Mouse (Mus musculus) myocyte (in vitro differentiated cells): ENCODE measurements at regions not wholly inside any gene's neighbourhood (a gene's known extent, or its start where the extent isn't known, plus 50 kb on each side); places are given as distances from the start of the nearest gene placed in this dataset.

Experiments
- E2F4 ChIP-seq: IDR thresholded peaks from one replicate; pipeline ENCODE4 v1.6.1; 2011; ENCODE audit warnings: mild to moderate bottlenecking, control low read depth, moderate library complexity; ENCODE audit not compliant: insufficient read depth
- MAX ChIP-seq: IDR thresholded peaks from one replicate; pipeline ENCODE4 v1.6.1; 2011; ENCODE audit warnings: low read depth, mild to moderate bottlenecking, control low read depth
- MYOD1 ChIP-seq, 3 experiments: IDR thresholded peaks; one replicate each; pipeline ENCODE4 v1.6.1; 2011; ENCODE audit warnings: control low read depth in 2 of 3, low read depth in 2 of 3, mild to moderate bottlenecking in 2 of 3, moderate library complexity in 1 of 3; ENCODE audit not compliant: insufficient read length in 2 of 3, control insufficient read depth in 1 of 3
- MYOG ChIP-seq, 3 experiments: IDR thresholded peaks; one replicate each; pipeline ENCODE4 v1.6.1; 2011; ENCODE audit warnings: control low read depth in 2 of 3, low read depth in 2 of 3, mild to moderate bottlenecking in 2 of 3; ENCODE audit not compliant: insufficient read length in 2 of 3, control insufficient read depth in 1 of 3, insufficient read depth in 1 of 3
- POLR2A ChIP-seq: IDR thresholded peaks from one replicate; pipeline ENCODE4 v1.6.1; 2011; ENCODE audit warnings: low read depth, mild to moderate bottlenecking, control low read depth, moderate library complexity; ENCODE audit not compliant: insufficient read length
- POLR2AphosphoS2 ChIP-seq: IDR thresholded peaks from one replicate; pipeline ENCODE4 v1.6.1; 2011; ENCODE audit warnings: low read depth, control low read depth; ENCODE audit not compliant: insufficient read length
- USF1 ChIP-seq: IDR thresholded peaks from one replicate; pipeline ENCODE4 v1.6.1; 2011; ENCODE audit warnings: low read depth, mild to moderate bottlenecking, control low read depth, moderate library complexity

GRCm38 (mm10) chr4:7154256-7154655 is 1084.6 kb downstream of the Car8 start:
- TF ChIP-seq POLR2A (no peak), E2F4 (no peak), MAX (no peak), POLR2AphosphoS2 (no peak), MYOG (IDR thresholded peaks at IDR 0.05; ENCODE audit: control insufficient read depth in 1 of 3, insufficient read depth in 1 of 3, insufficient read length in 2 of 3, low read depth in 2 of 3) (no peak), USF1 (no peak), MYOD1 (IDR thresholded peaks at IDR 0.05; ENCODE audit: control insufficient read depth in 1 of 3, insufficient read length in 2 of 3, low read depth in 2 of 3) (no peak)
